Mouse (Mus musculus): Measurements from ENCODE around the gene Ccdc97.

GRCm38 (mm10) chr7:25736920-25737319, 18.0 kb upstream of the Ccdc97 start:
- TF ChIP-seq CTCF (conservative IDR thresholded peaks at IDR 0.05; ENCODE audit: insufficient read depth, insufficient read length, low read depth, low read length): 0 out of 2 replicates have a peak, but pooled peaks have one; percentile 18
- TF ChIP-seq POLR2A (IDR thresholded peaks at IDR 0.05; ENCODE audit: low read depth, low read length): no peak
